ENCODE assay signal across 8 mouse cellular contexts in the genomic region with DNA sequence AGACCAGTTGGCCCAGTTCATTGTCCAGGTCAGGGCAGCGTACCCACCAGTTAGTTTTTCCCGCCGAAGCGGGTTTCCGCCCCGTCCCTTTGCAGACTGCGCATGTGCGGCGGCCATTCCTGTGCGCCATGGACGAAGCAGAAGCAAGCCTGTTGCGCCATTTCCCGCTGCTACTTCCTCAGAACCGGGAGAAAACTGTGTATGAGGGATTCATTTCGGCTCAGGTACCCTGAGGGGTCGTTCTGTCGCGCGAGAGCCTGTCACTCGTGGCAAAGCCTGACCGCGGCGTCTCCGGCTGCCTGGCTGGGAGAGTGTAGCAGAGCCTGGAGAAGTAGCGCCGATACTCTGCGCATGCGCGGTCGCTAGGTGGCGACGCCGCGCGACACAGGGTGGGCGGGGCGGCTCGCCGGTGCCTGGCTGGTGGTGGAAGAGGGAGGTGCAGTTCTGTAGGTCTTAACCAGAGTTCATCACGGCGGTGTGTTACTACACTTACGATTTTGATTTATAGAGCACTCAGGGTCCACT. TPM values are rescaled to one million over a fixed set of nuclear protein-coding genes. Genes with fewer than 3 reads are reported as not detected.
A peak's percentile ranks its signal among the peaks of the same experiment; 100 is the strongest.
DNase-seq lines count a peak whose midpoint lies in the region; ATAC-seq lines count a peak whose summit lies in the region.

No protein-coding gene starts in this region.

- H3K4me1 ChIP-seq in hindbrain, embryonic 14.5 days (replicated peaks; ENCODE audit: control insufficient read depth, insufficient read depth, low read length): peaks cover 4% of the 10 kb centered on the region; the same call in 1 of the 2 replicates

- DNase-seq in R1 (ENCODE audit: low read depth, low spot score): peak; percentile 95
- peak; percentile 94 to 97 for DNase-seq in cerebellum, postnatal 25 days
- DNase-seq in frontal cortex, postnatal 25 days (ENCODE audit: low spot score in 2 of 2): peak; percentile 87 to 91
- peak; percentile 94 for DNase-seq in hindbrain, embryonic 14.5 days (ENCODE audit: low spot score)
- peak; percentile 91 to 92 for DNase-seq in layer of hippocampus, postnatal 36 days
- peak; percentile 93 for DNase-seq in lung, postnatal 36 days
- peak; percentile 95 for DNase-seq in retina, postnatal 1 day
- peak; percentile 87 to 88 for DNase-seq in urinary bladder, adult 18-20 months (ENCODE audit: low spot score in 2 of 2)

- peak; percentile 100 for ATAC-seq in hindbrain, embryonic 14.5 days (ENCODE audit: low FRiP score)

- no peaks in the 10 kb centered on the region for H3K36me3 ChIP-seq in hindbrain, embryonic 14.5 days (replicated peaks; ENCODE audit: control insufficient read depth, insufficient read depth)

- H3K27ac ChIP-seq in hindbrain, embryonic 14.5 days: peak overlapping the region; percentile 75

- H3K4me3 ChIP-seq in hindbrain, embryonic 14.5 days (replicated peaks; ENCODE audit: low read length): peak overlapping the region; percentile 52

- no peaks in the 10 kb centered on the region for H3K27me3 ChIP-seq in hindbrain, embryonic 14.5 days (ENCODE audit: control insufficient read depth, insufficient read depth, low read length)

- H3K9ac ChIP-seq in hindbrain, embryonic 14.5 days: peak overlapping the region; percentile 60

- under 1% methylated on average over 42 of the region's 42 CpGs for WGBS in hindbrain, embryonic 14.5 days

- no peaks in the 10 kb centered on the region for H3K9me3 ChIP-seq in hindbrain, embryonic 14.5 days (ENCODE audit: control insufficient read depth, low read length)

- H3K4me2 ChIP-seq in hindbrain, embryonic 14.5 days (replicated peaks): peak overlapping the region; percentile 85

RNA-seq across cellular contexts. Expression of gene Fancl, which starts 1.2 kb away (rescaled TPM):
- 14.4 and 15.0 TPM in 2 replicates for polyA plus RNA-seq in hindbrain, embryonic 14.5 days (2014; fragmentation: Nextera tagmentation; extraction: Ambion mirVana)
- 1 to 10 TPM; 9.2 to 9.7 TPM for total RNA-seq in layer of hippocampus, postnatal 36 days (2021)

Comparison
In these comparisons a context has a peak if more than half of its experiments do, and no peak if none do; other contexts are left out.
1. Peak in every context shown above with its lines: DNase-seq, ATAC-seq, H3K4me3 ChIP-seq and H3K27ac ChIP-seq.